Mouse (Mus musculus): ENCODE results near the gene Traf2.

The Traf2 gene

DNA sequence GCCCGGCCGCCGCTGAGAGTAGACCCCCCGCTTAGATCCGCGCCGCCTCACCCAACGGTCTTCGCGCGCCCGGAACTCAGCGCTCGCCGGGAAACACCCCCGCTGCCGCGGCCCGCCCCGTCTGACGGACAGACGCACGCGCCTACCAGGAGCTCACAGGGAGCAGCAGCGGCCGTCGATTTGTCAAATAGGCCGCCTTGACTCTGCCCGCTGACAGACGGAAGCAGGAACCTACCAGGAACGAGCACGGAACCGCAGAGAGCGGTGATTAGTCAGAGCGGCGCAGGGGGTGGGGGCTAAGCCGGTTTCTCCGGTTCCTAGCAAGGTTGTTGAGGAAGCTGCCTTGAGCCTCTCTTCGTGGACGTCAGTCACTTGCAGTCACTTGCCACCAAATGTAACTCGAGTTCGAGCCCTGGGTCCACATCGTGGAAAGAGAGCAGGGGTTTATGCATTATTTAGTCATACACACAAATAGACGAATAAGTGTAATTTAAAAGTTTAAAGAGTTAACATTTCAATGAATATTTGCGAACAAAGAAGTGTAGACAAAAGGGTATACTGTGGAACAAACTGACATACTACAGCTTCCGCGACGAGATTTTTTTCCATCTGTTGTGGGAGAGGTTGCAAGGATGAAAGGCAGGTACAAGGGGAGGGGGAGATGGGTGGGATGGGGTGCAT is at the start of gene Traf2:
TSS of gene Traf2 (minus strand) at position 130 of the 681 bp plus-strand sequence.
- DNase-seq (ENCODE audit: low spot score): peak; percentile 95

DNA sequence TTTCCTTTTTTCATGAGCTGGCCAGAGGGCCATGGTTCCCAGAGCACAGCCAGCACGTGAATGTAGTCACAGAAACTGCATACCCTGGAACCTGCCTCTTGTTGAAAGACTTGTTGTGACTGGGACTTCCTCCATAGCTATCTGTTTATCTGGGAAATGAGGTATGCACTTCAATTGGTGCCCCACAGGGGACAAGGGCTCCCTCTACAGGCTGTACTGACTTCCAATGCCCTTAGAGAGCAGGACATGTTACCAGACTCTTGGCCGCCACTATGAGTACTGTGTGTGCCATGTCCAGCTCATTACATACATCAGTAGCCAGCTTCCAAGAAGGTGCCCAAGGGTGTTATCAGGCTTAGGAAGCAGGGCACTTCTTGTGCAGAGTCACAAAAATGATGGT is 45.1 kb upstream of the Traf2 start:
- DNase-seq (ENCODE audit: low spot score): no peak

DNA sequence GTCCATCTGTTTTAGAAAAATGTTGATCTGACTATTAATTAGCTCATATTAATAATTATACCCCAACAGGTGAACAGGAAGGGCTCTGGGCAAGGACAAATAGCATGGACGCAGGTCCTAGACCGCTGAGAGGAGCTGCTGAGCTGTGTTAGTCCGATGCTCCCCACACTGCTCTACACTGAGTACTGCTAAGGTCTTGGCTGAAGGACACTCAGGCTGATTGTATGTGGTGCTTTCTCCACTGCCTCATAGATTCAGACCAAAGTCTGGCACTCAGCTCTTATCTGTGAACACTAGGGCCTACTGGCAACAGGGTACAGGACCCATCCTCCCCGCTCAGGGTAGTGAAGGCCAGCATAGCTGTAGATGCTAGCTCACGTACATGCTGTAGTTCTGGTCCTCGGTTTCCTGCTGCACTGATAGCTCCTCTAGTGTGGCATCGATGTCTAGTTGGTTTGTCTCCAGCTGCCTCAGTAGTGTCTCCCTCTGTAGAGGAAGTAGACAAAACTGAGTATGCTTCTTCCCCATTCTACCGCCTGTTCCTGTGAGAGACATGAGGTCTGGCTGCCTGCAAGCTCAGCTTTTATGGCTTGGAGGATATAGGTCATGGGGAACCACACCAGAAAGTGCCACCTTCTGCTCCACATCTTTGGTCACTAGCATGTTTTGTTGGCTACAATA is 41.6 kb upstream of the Traf2 start:
- DNase-seq (ENCODE audit: low spot score): no peak

DNA sequence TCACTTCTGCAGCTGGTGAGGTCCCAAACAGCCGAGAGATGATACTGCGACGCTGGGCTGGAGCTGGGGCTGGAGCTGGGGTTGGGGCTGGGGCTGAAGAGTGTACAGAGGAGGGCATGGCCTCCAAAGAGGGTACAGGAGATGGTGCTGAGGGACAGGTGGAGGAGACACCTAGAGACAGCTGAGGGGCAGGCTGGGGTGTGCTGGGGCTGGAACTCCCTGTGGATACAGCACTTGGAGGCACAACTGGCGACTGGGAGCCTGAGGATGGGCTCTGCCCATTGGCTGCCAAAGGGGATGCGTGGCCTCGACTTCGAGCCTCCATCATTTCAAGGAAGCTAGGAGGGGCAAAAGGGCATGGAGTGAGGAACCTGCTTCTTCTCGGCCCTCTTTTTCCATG is 40.5 kb upstream of the Traf2 start:
- no peak for DNase-seq (ENCODE audit: low spot score)

DNA sequence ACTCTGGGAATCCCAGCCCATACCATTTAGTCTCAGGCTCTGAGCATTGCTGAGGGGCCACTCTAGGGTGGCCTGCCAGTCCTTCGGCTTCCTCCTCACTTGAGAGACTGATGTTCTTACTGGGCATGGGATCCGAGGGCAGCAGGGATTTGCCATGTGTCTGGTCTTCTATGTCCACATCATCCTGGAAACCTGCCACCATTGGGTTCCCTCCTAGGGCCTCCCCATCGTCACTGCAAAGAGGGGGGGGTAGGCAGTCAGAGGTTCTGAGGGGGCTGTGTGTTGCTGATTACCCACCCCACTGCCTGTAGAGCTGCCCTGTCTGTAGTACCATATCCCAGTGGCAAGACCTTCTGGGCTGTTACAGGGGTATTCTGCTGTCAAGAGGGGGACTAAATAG is 38.9 kb upstream of the Traf2 start:
- no peak for DNase-seq (ENCODE audit: low spot score)

DNA sequence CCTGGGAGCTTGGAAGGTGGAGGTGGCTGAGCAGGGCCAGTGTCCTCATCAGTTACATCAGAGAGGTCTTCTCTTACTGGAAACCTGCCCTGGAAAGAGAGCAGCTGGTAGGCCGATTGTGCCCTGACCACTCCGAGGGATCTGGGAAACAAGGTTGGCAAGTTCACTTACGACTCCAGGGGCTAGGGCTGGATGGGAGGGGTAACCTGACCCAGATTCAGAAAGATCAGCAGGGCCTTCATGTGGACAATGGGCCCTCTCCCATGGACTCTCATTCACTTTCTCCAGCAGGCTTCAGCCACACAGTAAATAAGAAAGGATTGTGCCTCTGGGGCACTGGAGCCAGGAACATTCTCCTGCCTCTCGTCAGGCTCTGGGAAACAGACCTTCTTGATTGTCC is 38.1 kb upstream of the Traf2 start:
- no peak for DNase-seq (ENCODE audit: low spot score)

DNA sequence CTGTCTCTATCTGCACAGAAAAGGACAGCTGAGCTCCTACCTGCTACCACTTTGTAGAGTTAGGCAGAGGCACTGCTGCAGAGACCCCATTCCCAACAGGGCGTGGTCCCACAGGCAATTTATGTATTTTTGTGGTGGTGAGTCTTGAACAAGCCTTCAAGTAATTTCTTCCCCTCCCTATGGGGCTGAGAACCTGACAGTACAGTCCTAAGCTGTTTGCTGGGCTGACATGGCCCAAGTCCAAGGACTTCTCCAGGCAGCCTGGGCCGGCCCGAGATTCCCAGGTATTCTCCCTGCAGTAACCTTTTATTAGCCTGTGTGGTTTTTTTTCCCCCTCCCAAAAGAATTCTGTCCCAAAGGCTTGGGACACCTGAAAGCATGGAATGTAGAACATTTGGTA is 37.4 kb upstream of the Traf2 start:
- DNase-seq (ENCODE audit: low spot score): no peak

DNA sequence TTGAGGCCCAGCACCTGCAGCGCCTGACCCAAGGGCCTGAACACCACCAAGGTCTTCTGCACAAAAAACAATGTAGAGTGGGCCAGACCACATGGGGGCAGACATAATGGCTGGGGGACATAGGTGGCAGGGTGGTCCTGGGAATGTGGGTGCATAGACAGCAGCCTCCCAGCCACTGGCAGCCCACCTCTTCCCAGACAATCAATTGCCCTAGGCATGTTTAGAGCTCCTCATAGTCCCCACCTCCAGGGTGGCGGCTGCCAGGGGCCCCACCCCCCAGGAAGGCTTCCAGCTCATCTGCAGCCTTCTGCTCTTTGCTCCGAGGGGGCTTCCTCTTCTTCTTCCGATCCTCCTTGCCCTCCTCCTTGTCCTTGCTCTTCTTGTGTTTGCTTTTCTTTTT is 36.8 kb upstream of the Traf2 start:
- DNase-seq (ENCODE audit: low spot score): no peak

DNA sequence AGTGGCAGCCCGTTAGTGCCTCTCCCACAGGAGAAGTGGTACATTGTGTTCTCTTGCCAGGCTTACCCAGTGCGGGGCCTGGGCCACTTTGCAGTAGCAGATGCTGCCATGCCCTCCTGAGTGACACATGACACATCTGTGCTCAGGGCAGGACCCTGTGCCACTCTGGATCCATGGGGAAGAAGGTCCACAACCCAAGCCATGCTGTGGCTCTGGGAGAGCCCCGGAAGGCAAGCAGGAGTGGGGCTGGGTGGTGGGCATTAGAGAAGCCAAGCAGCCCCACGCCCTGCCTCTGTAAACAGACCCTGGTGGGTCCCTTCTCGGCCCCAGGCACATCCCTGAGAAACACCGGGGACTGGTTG is 36.4 kb upstream of the Traf2 start:
- no peak for DNase-seq (ENCODE audit: low spot score)

DNA sequence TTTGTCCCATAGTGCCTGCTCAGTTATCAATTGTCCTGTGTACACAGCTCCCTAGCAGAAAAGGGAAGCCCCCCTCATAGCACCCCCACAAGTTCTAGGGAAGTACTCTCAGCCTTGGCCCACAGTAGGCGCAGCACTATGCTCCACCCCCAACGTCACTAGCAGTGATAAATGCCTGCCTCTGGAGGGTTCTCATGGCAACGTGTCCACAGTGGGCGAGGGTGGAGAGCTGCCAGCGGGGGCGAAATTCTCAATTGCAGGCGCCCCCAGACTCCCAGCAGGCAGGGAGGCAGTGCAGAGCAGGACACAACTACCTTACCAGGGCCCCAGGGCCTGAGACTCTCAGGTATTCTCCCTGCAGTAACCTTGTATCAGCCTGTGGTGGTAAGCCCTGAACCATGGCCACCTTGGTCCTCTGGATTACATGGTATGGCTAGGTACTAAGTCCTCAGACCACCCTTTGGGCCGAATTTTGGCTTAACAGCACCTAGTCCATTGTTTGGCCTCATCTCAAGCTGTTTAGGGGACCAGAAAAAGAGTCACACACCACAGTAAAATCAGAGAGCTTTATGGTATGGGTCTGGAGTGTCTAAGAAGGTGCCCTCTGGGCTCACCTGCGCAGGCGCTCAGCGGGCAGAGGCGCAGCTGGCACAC is 35.9 kb upstream of the Traf2 start:
- no peak for DNase-seq (ENCODE audit: low spot score)

DNA sequence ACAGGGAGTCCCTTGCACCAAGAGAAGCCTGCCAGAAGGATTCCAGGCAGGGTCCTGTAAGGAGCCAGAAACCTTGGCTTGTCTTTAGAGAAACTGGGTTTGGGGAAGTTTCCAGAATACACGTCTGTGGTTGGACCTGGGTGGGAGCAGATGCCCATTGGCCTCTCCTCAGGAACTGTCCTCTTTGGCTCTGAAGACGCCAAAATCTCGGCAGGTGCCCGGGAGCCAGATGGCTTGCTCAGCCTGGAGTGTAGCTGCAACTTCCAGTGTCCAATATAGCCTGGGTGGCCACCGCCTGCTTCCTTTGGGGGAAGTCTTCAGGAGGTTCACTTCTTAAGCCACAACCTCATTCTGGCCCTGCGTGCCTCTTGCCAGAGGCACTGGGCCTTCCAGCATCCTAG is 35.2 kb upstream of the Traf2 start:
- DNase-seq (ENCODE audit: low spot score): no peak

DNA sequence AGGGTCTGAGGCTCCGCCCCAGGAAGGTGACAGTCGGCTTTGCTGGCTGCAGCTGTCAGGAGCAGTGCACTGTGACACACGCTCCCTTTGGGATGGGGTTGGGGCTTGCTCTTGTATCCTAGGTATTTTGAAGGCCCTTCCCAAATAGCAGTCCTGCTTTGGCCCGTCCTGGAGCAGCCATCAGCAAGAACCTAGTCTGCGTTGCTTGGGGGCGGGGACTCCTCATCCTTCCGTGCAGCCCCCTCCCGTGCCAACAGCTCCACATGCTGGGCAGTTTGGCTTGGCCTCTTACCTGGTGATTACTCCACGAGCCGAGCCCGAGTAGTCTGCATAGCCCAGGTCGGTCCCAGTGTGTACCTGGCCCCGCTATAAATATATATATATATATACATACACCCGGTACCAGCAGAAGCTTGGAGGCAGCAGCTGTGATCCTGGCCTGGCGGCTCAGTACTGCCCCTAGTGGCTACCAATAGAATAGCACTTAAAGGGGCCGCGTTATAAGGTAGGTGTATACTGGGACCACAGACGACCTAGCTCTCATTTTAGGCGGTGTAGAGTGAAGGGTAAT is 34.6 kb upstream of the Traf2 start, which contains the start of gene Ajm1:
TSS of gene Ajm1 (minus strand) at position 464 of the 571 bp plus-strand sequence.
- DNase-seq (ENCODE audit: low spot score): peak; percentile 62

DNA sequence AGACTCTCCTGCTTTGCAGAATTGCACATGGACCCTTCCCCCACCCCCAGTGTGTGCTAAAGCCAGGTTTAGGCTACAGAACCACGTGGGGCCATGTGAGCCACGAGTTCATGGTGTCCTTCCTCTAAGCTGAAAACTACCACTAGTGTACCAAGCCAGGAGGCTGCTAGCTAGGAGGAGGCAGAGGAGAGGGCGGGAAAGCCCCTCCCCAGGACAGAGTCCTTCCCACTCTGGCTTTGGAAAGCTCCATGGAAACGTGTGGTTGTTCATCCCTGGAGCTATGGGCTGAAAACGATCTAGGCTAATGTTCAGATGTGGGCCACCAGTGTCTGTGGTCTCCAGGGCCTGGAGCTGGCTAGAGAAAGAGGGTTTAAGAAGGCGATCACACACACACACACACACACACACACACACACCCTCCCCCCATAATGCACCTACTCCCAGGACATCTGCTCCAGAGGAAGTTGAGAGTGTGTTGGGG is 33.9 kb upstream of the Traf2 start:
- DNase-seq (ENCODE audit: low spot score): no peak

DNA sequence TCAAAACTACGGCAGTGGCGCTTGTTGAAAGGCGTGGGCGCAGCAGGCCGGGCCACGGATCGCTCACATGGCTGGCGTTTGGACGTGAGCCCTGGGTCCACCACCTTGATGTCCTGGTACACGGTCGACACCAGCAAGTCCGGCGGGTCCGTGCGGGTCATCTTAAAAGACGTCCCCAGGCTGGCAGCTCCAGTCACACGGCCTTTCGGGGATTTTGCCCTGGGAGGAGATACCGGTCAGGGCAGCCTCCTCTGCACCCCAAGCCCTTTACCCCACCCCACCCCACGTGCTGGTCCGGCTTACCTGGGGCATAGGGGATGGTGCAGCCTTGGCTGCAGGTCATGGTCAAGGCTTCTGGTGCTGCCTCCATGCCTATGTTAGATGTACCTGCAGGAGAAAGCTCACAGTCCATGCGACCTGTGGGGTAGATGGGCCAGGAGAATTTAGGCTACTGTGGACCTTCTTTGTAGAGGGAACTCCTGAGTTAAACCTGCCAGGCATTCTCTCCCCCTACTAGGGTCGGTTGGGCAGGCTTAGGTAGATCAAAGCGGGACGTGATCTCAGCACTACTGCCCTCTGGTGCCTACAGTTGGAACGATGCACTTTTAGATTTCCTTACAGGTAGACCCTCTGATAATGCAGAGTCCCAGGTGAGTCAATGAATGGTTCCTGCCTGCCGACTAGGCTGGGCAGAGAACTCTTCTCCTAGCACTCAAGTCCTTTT is 33.2 kb upstream of the Traf2 start:
- no peak for DNase-seq (ENCODE audit: low spot score)

DNA sequence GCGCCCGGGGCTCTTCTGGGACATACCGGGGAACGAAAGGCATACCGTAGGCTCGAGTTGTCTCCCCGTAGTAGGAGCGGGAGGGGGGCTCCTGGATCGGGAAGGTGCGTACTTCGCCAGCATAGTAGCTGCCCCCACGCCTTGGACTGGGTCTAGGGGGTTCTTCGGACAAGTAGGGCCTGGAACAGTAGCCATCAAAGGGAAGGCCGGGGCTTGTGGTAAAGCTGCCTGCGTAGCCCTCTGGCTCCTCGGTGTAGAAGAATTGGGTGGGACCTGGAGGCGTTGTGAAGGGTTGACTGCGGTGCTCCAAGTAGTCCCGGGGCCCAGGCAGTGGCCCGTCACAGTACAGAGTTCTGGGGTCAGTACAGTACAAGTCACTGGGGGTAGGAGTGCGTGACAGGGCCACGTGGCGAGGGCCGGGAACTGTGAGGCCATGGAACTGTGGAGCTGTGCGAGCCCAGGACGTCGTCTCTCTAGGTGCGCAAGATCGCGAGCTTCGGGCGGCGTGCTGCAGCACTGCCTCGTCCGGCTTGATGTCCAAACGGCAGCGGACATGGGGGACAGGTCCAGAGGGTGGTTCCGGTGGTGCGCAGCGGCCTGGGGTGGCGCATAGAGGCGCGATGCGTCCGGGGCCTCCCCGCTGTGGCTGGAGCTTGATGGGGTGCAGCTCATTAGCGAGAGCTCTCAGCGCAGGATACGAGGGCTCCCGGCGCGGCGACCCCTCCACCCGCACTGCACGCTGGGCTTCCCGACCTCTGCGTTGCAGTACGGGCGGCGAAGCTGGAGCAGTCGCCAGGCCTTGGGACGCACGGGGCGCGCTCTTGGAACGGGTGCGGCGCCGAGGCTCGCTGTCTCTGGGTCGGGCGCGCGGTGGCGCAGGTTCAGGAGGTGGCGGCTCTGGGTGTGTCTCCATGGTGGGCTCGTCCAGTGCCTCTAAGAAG is 32.3 kb upstream of the Traf2 start:
- DNase-seq (ENCODE audit: low spot score): no peak

DNA sequence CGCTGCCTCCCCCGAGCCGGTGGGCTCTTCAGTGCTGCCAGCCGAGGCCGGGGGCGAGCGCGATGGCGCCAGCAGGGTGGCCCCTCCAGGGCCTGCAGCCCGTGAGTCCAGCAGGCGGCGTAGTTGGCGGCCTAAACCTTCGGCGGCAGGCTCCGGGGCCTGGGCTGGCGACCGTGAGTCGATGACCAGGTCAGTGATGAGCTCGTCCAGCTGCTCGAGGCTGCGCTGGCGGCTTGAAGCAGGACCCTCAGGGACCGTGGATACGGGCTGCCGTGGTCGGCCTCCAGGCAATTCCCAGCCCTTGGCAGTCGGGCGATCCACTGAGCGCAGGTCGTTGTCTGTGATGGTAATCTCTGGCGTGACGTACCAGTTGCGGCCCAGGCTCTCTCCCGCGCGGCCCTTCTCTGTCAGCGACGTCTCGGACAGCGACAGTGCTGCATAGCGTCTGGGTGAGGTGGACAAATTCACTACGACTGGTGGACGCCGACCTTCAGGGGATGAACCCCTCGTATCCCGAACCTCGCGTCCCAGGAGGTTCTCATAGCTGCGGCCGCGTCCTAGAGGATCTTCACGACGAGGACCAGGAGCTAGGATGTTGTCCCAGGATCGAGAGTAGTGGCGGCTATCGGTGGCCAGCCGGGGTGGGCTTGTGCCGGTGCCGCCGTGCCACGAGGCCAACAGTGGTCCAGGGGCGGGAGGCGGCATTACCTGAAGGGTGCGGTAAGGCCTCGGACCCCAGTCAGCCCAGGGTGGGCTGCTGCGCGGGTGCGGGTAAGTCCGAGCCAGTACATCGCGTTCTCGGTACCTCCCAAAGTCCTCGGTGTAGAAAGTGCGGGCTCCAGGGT is 31.4 kb upstream of the Traf2 start:
- no peak for DNase-seq (ENCODE audit: low spot score)

DNA sequence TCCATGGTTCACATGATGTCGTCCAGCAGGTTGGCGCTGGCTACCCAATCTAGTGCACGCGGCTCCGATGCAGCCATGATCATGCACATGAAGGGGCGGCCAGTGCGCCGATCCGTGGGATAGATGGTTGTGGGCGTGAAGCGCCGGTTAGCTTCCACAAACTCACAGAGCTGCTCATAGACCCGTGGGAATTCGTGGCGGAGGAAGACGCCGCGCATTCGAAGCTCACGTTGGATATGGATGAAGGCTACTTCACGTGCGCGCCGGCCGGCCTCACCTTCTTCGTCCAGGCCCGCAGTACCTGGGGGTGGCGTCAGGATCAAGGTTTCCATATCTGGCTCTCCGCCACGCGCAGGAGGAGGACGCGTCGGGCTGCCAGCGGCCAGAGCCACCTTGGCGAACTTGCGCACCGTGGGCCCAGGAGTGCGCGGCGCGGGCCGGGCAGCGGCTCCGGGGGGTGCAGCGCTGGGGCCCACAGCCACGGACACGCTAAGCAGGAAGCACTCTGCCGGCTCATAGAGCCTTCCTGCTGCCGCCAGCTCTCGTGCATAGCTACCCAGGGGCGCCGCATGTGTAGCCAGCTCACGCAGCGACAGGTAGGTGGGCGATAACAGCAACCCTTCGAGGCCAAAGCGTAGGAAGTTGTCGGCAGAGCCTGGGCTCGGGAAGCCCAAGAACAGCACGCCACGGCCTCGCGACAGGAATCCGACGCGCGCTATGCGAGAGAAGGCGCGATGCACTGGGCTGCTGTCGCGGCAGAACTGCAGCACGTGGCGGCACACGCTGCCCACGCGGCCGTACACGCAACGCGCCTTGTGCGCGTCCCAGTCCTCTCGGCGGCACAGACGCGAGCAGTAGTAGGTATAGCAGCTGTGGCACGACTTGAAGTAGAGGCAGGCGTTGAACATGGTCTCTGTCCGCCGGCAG is 30.5 kb upstream of the Traf2 start:
- no peak for DNase-seq (ENCODE audit: low spot score)

DNA sequence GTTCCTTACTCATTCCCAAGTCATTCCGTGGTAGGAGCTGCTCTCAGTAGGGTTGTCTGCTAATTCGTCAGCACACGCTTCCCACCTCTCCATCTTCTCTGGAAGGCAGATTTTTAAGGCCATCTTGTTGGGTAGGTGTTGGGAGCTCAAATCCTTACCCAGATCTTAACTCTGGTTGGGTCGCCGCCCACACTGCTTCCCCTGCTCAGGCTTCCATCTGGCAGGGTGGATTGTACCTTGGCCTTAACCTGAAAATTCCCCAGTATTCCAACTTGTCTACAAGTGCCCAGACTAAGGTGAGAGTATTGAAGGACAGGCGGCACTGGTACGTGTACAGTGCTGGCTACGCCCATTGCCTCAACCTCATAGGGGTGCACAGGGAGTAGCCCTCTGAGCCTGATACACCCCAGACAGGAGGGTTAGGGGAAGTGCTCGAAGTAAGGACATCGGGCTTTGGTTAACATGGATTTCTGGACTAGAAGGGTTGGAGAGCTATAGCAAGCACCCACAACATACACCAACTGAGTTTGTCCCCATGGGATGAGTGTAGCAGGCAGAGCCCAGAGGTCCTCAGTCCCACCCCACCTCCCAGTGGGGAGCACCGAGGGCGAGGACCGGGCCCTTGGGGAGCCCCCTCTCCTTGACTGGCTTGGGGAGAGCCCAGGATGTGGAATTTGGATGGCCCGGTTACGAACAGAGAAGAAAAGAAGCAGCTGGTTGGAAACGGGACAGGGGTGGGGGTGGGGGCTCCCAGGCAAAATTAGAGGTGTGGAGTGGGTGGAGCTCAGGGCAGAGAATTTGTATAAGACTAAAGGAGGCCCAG is 29.5 kb upstream of the Traf2 start:
- DNase-seq (ENCODE audit: low spot score): no peak
